Mouse (Mus musculus) heart, embryonic 11.5 days (tissue): Measurements from ENCODE around the gene Adar. TPM values are rescaled to one million over a fixed set of nuclear protein-coding genes. Genes with fewer than 3 reads are reported as not detected.

ENCODE experiments used
- ATAC-seq: fragments of 200-750 bp; cut with Nextera tagmentation; replicated peaks from 2 replicates; pipeline ENCODE4 v1.8.0; 2017; ENCODE audit warnings: moderate library complexity; ENCODE audit not compliant: insufficient number of reproducible peaks, low FRiP score, low TSS enrichment
- H3K27ac ChIP-seq: fragments of 300-500 bp; sonication (generic); 2 replicates; pipeline ENCODE4 v1.5.1; 2014; ENCODE audit warnings: mild to moderate bottlenecking, low read depth, low read length
- H3K27me3 ChIP-seq: fragments of 300-500 bp; sonication (generic); 2 replicates; pipeline ENCODE4 v1.6.1; 2014; ENCODE audit warnings: mild to moderate bottlenecking, low read length, mixed read lengths; ENCODE audit not compliant: control insufficient read depth, insufficient read depth
- H3K36me3 ChIP-seq: fragments of 300-500 bp; sonication (generic); 2 replicates; pipeline ENCODE4 v1.6.1; 2014; ENCODE audit warnings: mild to moderate bottlenecking, low read length, moderate library complexity, mixed read lengths; ENCODE audit not compliant: control insufficient read depth, insufficient read depth
- H3K4me1 ChIP-seq: fragments of 300-500 bp; sonication (generic); 2 replicates; pipeline ENCODE4 v1.6.1; 2014; ENCODE audit warnings: low read length; ENCODE audit not compliant: control insufficient read depth, insufficient read depth
- H3K4me2 ChIP-seq: fragments of 300-500 bp; sonication (generic); 2 replicates; pipeline ENCODE4 v1.6.1; 2014; ENCODE audit warnings: mild to moderate bottlenecking, moderate library complexity
- H3K4me3 ChIP-seq: fragments of 300-500 bp; sonication (generic); 2 replicates; pipeline ENCODE4 v1.5.1; 2014; ENCODE audit warnings: low read depth, low read length
- H3K9ac ChIP-seq: fragments of 300-500 bp; sonication (generic); 2 replicates; pipeline ENCODE4 v1.6.1; 2014; ENCODE audit warnings: mild to moderate bottlenecking, low read depth, low read length, moderate library complexity
- H3K9me3 ChIP-seq: fragments of 300-500 bp; sonication (generic); replicated peaks from 2 replicates; pipeline ENCODE4 v1.6.1; 2016; ENCODE audit warnings: low read length; ENCODE audit not compliant: control insufficient read depth
- WGBS: fragments of 180-500 bp; shearing (Covaris S2); extraction: QIAGEN DNeasy Blood & Tissue Kit; methylation state at CpG from one replicate; pipeline ENCODE4 v1.1.7; 2014; ENCODE audit not compliant: insufficient replicate concordance; 5-methylcytosine and 5-hydroxymethylcytosine counted together
- polyA plus RNA-seq: library from polyadenylated mRNA; unstranded; fragments of >200 nt; fragmentation: Nextera tagmentation; extraction: Ambion mirVana; gene quantifications from 2 replicates; pipeline ENCODE4 v1.2.1, GENCODE M21; 2014

Gene Adar
- polyA plus RNA-seq, 1 experiment from 2014 or later: 6.6 TPM

- no peak overlapping the region for H3K27ac ChIP-seq
- H3K4me1 ChIP-seq: peaks cover 4% of the 10 kb centered on the region
- no peaks in the 10 kb centered on the region for H3K36me3 ChIP-seq
- no peak overlapping the region for H3K4me3 ChIP-seq
- ATAC-seq: no peak
- 74% methylated on average over 7 of the region's 7 CpGs for WGBS
- no peak overlapping the region for H3K9ac ChIP-seq
- no peaks in the 10 kb centered on the region for H3K27me3 ChIP-seq
- no peaks in the 10 kb centered on the region for H3K9me3 ChIP-seq
- H3K4me2 ChIP-seq: no peak overlapping the region
Measured at GRCm38 (mm10) chr3:89723400-89724084, 8.7 kb downstream of the Adar start.

- Histone ChIP-seq H3K4me3 (no peak overlapping the region), H3K27me3 (no peaks in the 10 kb centered on the region), H3K9ac (no peak overlapping the region), H3K9me3 (no peaks in the 10 kb centered on the region), H3K4me2 (no peak overlapping the region), H3K27ac (no peak overlapping the region), H3K36me3 (no peaks in the 10 kb centered on the region), H3K4me1 (peaks cover 16% of the 10 kb centered on the region)
- WGBS: 12% methylated on average over 4 of the region's 4 CpGs
- 0 out of 2 replicates have a peak, but pooled peaks have one; percentile 53 for ATAC-seq
Measured at GRCm38 (mm10) chr3:89727028-89727427, 12.2 kb downstream of the Adar start.

- H3K36me3 ChIP-seq: no peaks in the 10 kb centered on the region
- no peak overlapping the region for H3K4me2 ChIP-seq
- H3K27me3 ChIP-seq: no peaks in the 10 kb centered on the region
- H3K4me1 ChIP-seq: peaks cover 16% of the 10 kb centered on the region
- no peak overlapping the region for H3K27ac ChIP-seq
- no peak overlapping the region for H3K9ac ChIP-seq
- 63% methylated on average over 2 of the region's 2 CpGs for WGBS
- no peak for ATAC-seq
- no peaks in the 10 kb centered on the region for H3K9me3 ChIP-seq
- no peak overlapping the region for H3K4me3 ChIP-seq
Measured at GRCm38 (mm10) chr3:89728848-89729247, 14.0 kb downstream of the Adar start.

- H3K4me2 ChIP-seq: peak overlapping the region; percentile 93
- H3K4me1 ChIP-seq: peaks cover 16% of the 10 kb centered on the region
- peak; percentile 90 for ATAC-seq
- peak overlapping the region; percentile 81 for H3K9ac ChIP-seq
- peak overlapping the region; percentile 79 for H3K4me3 ChIP-seq
- WGBS: 3% methylated on average over 32 of the region's 32 CpGs
- H3K27me3 ChIP-seq: no peaks in the 10 kb centered on the region
- H3K9me3 ChIP-seq: no peaks in the 10 kb centered on the region
- peak overlapping the region; percentile 57 for H3K27ac ChIP-seq
- no peaks in the 10 kb centered on the region for H3K36me3 ChIP-seq
Measured at GRCm38 (mm10) chr3:89730350-89731331, 15.8 kb downstream of the Adar start.

GRCm38 (mm10) chr3:89732091-89732490 is 17.3 kb downstream of the Adar start:
- H3K4me3 ChIP-seq: no peak overlapping the region
- H3K27ac ChIP-seq: no peak overlapping the region
- no peaks in the 10 kb centered on the region for H3K36me3 ChIP-seq
- H3K27me3 ChIP-seq: no peaks in the 10 kb centered on the region
- H3K9me3 ChIP-seq: no peaks in the 10 kb centered on the region
- no peak for ATAC-seq
- peaks cover 12% of the 10 kb centered on the region for H3K4me1 ChIP-seq
- WGBS: 81% methylated on average over 4 of the region's 4 CpGs
- H3K9ac ChIP-seq: no peak overlapping the region
- no peak overlapping the region for H3K4me2 ChIP-seq

- Histone ChIP-seq H3K4me3 (no peak overlapping the region), H3K9me3 (no peaks in the 10 kb centered on the region), H3K27ac (no peak overlapping the region), H3K36me3 (peaks cover 11% of the 10 kb centered on the region; the same call in 1 of the 2 replicates), H3K27me3 (no peaks in the 10 kb centered on the region), H3K4me1 (no peaks in the 10 kb centered on the region), H3K4me2 (no peak overlapping the region), H3K9ac (no peak overlapping the region)
- no peak for ATAC-seq
- WGBS: 95% methylated on average over 6 of the region's 6 CpGs
Measured at GRCm38 (mm10) chr3:89738509-89738908, 23.7 kb downstream of the Adar start.

- no peak for ATAC-seq
- no peak overlapping the region for H3K27ac ChIP-seq
- peaks cover 5% of the 10 kb centered on the region; the same call in 1 of the 2 replicates for H3K4me1 ChIP-seq
- H3K36me3 ChIP-seq: peaks cover 14% of the 10 kb centered on the region
- no peaks in the 10 kb centered on the region for H3K9me3 ChIP-seq
- no peak overlapping the region for H3K4me2 ChIP-seq
- no peak overlapping the region for H3K4me3 ChIP-seq
- no peaks in the 10 kb centered on the region for H3K27me3 ChIP-seq
- H3K9ac ChIP-seq: no peak overlapping the region
- WGBS: 49% methylated on average over 1 of the region's 1 CpGs
Measured at GRCm38 (mm10) chr3:89752307-89752706, 37.5 kb downstream of the Adar start.

- H3K36me3 ChIP-seq: peaks cover 5% of the 10 kb centered on the region; the same call in 1 of the 2 replicates
- H3K4me3 ChIP-seq: no peak overlapping the region
- no peak overlapping the region for H3K27ac ChIP-seq
- peaks cover 5% of the 10 kb centered on the region; the same call in 1 of the 2 replicates for H3K4me1 ChIP-seq
- ATAC-seq: no peak
- WGBS: 71% methylated on average over 6 of the region's 6 CpGs
- H3K27me3 ChIP-seq: 0 out of 2 replicates have a peak, but pooled peaks cover 4% of the 10 kb centered on the region
- H3K4me2 ChIP-seq: no peak overlapping the region
- no peak overlapping the region for H3K9ac ChIP-seq
- H3K9me3 ChIP-seq: no peaks in the 10 kb centered on the region
Measured at GRCm38 (mm10) chr3:89755283-89755682, 40.5 kb downstream of the Adar start.
